Mouse (Mus musculus) liver, embryonic 11.5 days (tissue): ENCODE results near the gene Prkar2b. TPM values are rescaled to one million over a fixed set of nuclear protein-coding genes. Genes with fewer than 3 reads are reported as not detected.

Source experiments
- ATAC-seq: fragments of 200-750 bp; cut with Nextera tagmentation; replicated peaks from 2 replicates; pipeline ENCODE4 v1.8.0; 2017; ENCODE audit warnings: moderate number of reproducible peaks, mild to moderate bottlenecking, moderate TSS enrichment, moderate library complexity; ENCODE audit not compliant: low FRiP score
- DNase-seq: peaks from one replicate; pipeline ENCODE4 v3.0.0-alpha.2; 2017; ENCODE audit warnings: low spot score
- H3K27ac ChIP-seq: fragments of 300-500 bp; sonication (generic); 2 replicates; pipeline ENCODE4 v1.5.1; 2014; ENCODE audit warnings: mild to moderate bottlenecking, low read depth, low read length, control low read depth
- H3K27me3 ChIP-seq: fragments of 300-500 bp; sonication (generic); replicated peaks from 2 replicates; pipeline ENCODE4 v1.6.1; 2014; ENCODE audit warnings: low read length, mixed read lengths; ENCODE audit not compliant: control insufficient read depth, insufficient read depth
- H3K36me3 ChIP-seq: fragments of 300-500 bp; sonication (generic); 2 replicates; pipeline ENCODE4 v1.6.1; 2014; ENCODE audit warnings: mild to moderate bottlenecking, low read length, moderate library complexity, mixed read lengths; ENCODE audit not compliant: control insufficient read depth, insufficient read depth
- H3K4me1 ChIP-seq: fragments of 300-500 bp; sonication (generic); replicated peaks from 2 replicates; pipeline ENCODE4 v1.6.1; 2014; ENCODE audit warnings: low read length, mixed read lengths; ENCODE audit not compliant: control insufficient read depth, insufficient read depth
- H3K4me2 ChIP-seq: fragments of 300-500 bp; sonication (generic); 2 replicates; pipeline ENCODE4 v1.6.1; 2014; ENCODE audit warnings: mild to moderate bottlenecking, control low read depth, moderate library complexity
- H3K4me3 ChIP-seq: fragments of 300-500 bp; sonication (generic); 2 replicates; pipeline ENCODE4 v1.5.1; 2014; ENCODE audit warnings: low read depth, low read length, control low read depth
- H3K9ac ChIP-seq: fragments of 300-500 bp; sonication (generic); 2 replicates; pipeline ENCODE4 v1.6.1; 2014; ENCODE audit warnings: low read depth, low read length, control low read depth
- H3K9me3 ChIP-seq: fragments of 300-500 bp; sonication (generic); 2 replicates; pipeline ENCODE4 v1.6.1; 2016; ENCODE audit warnings: low read length, inconsistent platforms, mixed read lengths; ENCODE audit not compliant: control insufficient read depth
- WGBS: fragments of 180-500 bp; shearing (Covaris S2); extraction: QIAGEN DNeasy Blood & Tissue Kit; methylation state at CpG from one replicate; pipeline ENCODE4 v1.1.7; 2014; 5-methylcytosine and 5-hydroxymethylcytosine counted together
- polyA plus RNA-seq: library from polyadenylated mRNA; unstranded; fragments of >200 nt; fragmentation: Nextera tagmentation; extraction: Ambion mirVana; gene quantifications from 2 replicates; pipeline ENCODE4 v1.2.1, GENCODE M21; 2014

Gene Prkar2b
- polyA plus RNA-seq, 1 experiment from 2014 or later, result 103 TPM

- Histone ChIP-seq H3K9me3 (no peaks in the 10 kb centered on the region), H3K4me1 (no peaks in the 10 kb centered on the region), H3K36me3 (peaks cover 7% of the 10 kb centered on the region), H3K4me3 (no peak overlapping the region), H3K9ac (no peak overlapping the region), H3K27me3 (no peaks in the 10 kb centered on the region), H3K27ac (no peak overlapping the region), H3K4me2 (no peak overlapping the region)
- DNase-seq (no peak), ATAC-seq (no peak)
- 92% methylated on average over 6 of the region's 6 CpGs for WGBS
Observed at GRCm38 (mm10) chr12:31925343-31925742, 135.8 kb downstream of the Prkar2b start.

- Histone ChIP-seq H3K4me3 (no peak overlapping the region), H3K4me2 (no peak overlapping the region), H3K9me3 (no peaks in the 10 kb centered on the region), H3K9ac (no peak overlapping the region), H3K27ac (no peak overlapping the region), H3K4me1 (no peaks in the 10 kb centered on the region), H3K36me3 (peaks cover 5% of the 10 kb centered on the region), H3K27me3 (no peaks in the 10 kb centered on the region)
- no peak for DNase-seq
- WGBS, result 70% methylated on average over 3 of the region's 3 CpGs
- no peak for ATAC-seq
Observed at GRCm38 (mm10) chr12:31924135-31924534, 137.0 kb downstream of the Prkar2b start.

DNA sequence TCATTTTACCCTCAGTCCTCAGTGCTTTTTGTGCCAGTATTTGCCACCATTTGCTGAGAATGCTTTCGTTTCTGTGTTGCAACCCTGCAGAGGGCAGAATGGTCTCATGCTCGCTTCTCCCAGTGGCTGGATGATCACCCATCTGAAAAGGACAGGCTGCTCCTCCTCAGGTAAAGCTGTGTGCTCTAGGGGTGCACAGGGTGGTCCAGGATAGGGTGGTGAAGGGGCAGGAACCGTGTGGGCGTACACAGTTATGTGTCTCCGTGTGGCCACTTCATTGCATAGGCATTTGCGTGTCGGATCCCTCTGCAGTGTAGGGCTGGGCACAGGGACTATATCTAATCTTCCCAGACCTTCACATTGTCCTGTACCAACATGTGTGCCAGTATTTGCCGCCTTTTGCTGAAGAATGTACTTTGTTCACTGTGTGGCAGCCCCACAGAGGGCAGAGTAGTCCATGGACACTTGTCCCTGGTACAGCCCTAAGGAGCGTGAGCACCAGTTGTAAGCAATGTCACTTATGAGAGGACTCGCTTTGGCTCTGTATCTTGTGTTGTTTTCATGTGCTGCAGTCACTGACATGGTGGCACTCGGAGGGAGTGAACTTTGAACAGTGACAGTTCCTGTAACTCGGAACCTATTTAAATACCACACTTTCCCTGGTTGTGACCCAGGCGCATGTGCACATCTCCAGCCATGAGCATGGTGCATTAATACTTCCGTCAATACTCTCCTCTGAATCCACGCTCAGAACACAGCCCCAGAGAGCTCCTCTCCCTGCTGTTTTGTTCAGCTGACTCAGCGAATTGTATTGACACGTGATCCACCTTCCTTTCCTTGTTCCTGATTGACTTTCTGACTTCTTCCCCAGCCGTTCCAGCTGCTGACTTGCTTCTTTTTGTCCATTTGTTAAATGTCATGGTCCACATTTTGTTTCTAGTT lies 140.4 kb downstream of the Prkar2b start:
- Histone ChIP-seq H3K9ac (no peak overlapping the region), H3K4me3 (no peak overlapping the region), H3K27ac (no peak overlapping the region), H3K4me2 (no peak overlapping the region), H3K9me3 (no peaks in the 10 kb centered on the region), H3K27me3 (no peaks in the 10 kb centered on the region), H3K4me1 (peaks cover 3% of the 10 kb centered on the region; the same call in 1 of the 2 replicates), H3K36me3 (peaks cover 4% of the 10 kb centered on the region)
- DNase-seq (no peak), ATAC-seq (no peak)
- 84% methylated on average over 18 of the region's 18 CpGs for WGBS

- peak; percentile 81 for ATAC-seq
- DNase-seq, result peak; percentile 41
- peaks cover 3% of the 10 kb centered on the region; the same call in 1 of the 2 replicates for H3K4me1 ChIP-seq
Observed at GRCm38 (mm10) chr12:31917245-31917644, 143.9 kb downstream of the Prkar2b start.

GRCm38 (mm10) chr12:31916691-31917090 lies 144.4 kb downstream of the Prkar2b start:
- ATAC-seq, result no peak
- H3K4me2 ChIP-seq, result no peak overlapping the region
- WGBS, result 88% methylated on average over 5 of the region's 5 CpGs
- H3K27ac ChIP-seq, result no peak overlapping the region
- DNase-seq, result no peak
- no peaks in the 10 kb centered on the region for H3K27me3 ChIP-seq
- H3K9me3 ChIP-seq, result no peaks in the 10 kb centered on the region
- H3K9ac ChIP-seq, result no peak overlapping the region
- H3K4me3 ChIP-seq, result no peak overlapping the region
- H3K4me1 ChIP-seq, result peaks cover 3% of the 10 kb centered on the region; the same call in 1 of the 2 replicates
- no peaks in the 10 kb centered on the region for H3K36me3 ChIP-seq

More at GRCm38 (mm10) chr12:31917245-31917644, 143.9 kb downstream of the Prkar2b start:
- Histone ChIP-seq H3K4me2 (no peak overlapping the region), H3K27me3 (no peaks in the 10 kb centered on the region), H3K4me3 (no peak overlapping the region), H3K36me3 (no peaks in the 10 kb centered on the region), H3K9ac (peak overlapping the region; percentile 25; the same call in 1 of the 2 replicates), H3K27ac (no peak overlapping the region; the same call in 1 of the 2 replicates), H3K9me3 (no peaks in the 10 kb centered on the region)
- 53% methylated on average over 5 of the region's 5 CpGs for WGBS

DNA sequence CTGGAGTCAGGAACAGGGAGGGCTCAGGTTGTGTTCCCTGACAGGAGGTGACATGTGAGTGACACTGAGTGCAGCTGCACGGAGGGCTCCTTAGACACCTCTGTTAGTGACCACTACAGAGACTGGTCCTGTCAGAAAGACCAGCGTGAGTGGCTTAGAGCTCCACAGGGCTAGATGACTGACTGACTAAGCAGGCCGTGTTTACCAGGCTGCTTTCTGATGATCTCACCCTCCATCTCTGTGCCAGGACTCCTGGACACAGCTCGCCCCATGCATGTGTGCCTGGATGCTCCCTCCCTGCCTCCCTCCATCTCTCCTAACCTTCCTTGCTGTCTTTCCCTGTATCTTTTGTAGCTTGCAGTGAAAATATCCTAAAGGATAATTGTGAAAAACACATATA lies 147.5 kb downstream of the Prkar2b start:
- H3K9me3 ChIP-seq, result no peaks in the 10 kb centered on the region
- no peaks in the 10 kb centered on the region for H3K36me3 ChIP-seq
- no peak for DNase-seq
- no peak for ATAC-seq
- no peak overlapping the region for H3K9ac ChIP-seq
- no peak overlapping the region for H3K27ac ChIP-seq
- no peak overlapping the region for H3K4me2 ChIP-seq
- WGBS, result 82% methylated on average over 4 of the region's 4 CpGs
- H3K4me1 ChIP-seq, result peaks cover 3% of the 10 kb centered on the region; the same call in 1 of the 2 replicates
- no peaks in the 10 kb centered on the region for H3K27me3 ChIP-seq
- H3K4me3 ChIP-seq, result no peak overlapping the region

DNA sequence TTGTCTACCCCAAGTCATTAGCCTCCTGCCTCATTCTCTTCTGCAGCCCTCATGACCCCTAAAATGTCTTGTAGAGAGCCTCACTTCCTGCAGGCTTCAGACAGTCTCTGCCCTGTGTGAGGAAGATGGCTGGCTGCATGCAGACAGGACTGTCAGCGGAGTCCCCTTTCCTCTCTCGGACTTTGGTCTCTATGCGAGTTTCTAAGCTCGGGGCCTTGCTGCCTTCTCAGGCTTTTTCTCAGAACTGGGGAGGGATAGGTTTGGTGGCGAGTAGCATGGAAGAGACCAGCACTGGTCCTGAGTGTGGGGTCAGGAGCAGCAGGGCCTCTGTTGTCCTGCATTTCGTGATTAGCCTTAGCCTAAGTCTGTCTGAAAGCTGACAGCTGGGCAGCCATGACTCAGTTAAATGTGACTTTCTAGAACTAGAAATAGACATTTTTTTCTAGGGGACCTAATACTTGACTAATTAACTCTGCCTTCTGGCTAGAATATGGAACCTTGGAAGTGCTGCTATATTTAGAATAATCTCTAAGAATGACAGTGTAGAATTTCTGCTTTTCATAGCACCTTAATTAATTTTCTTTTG lies 148.0 kb downstream of the Prkar2b start:
- no peaks in the 10 kb centered on the region for H3K36me3 ChIP-seq
- no peak for ATAC-seq

More for the DNA sequence above, 148.0 kb downstream of the Prkar2b start:
- Histone ChIP-seq H3K27ac (no peak overlapping the region), H3K9me3 (no peaks in the 10 kb centered on the region), H3K4me2 (no peak overlapping the region), H3K4me3 (no peak overlapping the region), H3K4me1 (peaks cover 3% of the 10 kb centered on the region; the same call in 1 of the 2 replicates), H3K9ac (no peak overlapping the region), H3K27me3 (no peaks in the 10 kb centered on the region)
- DNase-seq, result no peak
- WGBS, result 84% methylated on average over 6 of the region's 6 CpGs
